Mouse (Mus musculus) layer of hippocampus, postnatal 36 days (tissue): ENCODE measurements around the gene Cacna1a. TPM values are rescaled to one million over a fixed set of nuclear protein-coding genes. Genes with fewer than 3 reads are reported as not detected.

Source experiments
- DNase-seq, 2 experiments: peaks; one replicate each; pipeline ENCODE4 v3.0.0; 2022
- total RNA-seq, 2 experiments: library from RNA; stranded (reverse); gene quantifications; 2 replicates each; pipeline ENCODE4 v1.2.3; 2021

Gene Cacna1a
- total RNA-seq, 2 experiments from 2014 or later: 191 to 224 TPM

DNA sequence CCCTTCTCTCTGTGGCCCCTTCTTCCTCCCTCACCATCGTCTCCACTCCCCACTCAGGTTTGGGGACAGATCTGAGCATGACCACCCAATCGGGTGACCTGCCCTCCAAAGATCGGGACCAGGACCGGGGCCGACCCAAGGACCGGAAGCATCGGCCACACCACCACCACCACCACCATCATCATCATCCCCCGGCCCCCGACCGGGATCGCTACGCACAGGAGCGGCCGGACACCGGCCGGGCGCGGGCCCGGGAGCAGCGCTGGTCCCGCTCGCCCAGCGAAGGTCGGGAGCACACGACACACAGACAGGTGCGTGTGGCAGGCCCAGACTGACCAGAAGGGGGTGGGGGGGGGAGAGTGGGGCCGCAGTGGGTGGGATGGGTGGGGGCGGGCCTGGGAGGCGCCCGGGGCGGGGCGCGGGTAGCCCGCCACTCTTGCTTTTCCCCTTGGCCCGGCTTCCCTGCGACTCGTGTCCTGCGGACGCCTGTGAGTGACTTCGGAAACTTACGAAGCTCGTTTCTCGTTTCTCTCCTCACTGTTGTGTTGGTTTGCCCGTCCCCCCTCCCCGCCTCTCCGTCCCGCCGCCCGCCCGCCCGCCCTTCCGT, 250.4 kb downstream of the Cacna1a start:
- no peak for DNase-seq

DNA sequence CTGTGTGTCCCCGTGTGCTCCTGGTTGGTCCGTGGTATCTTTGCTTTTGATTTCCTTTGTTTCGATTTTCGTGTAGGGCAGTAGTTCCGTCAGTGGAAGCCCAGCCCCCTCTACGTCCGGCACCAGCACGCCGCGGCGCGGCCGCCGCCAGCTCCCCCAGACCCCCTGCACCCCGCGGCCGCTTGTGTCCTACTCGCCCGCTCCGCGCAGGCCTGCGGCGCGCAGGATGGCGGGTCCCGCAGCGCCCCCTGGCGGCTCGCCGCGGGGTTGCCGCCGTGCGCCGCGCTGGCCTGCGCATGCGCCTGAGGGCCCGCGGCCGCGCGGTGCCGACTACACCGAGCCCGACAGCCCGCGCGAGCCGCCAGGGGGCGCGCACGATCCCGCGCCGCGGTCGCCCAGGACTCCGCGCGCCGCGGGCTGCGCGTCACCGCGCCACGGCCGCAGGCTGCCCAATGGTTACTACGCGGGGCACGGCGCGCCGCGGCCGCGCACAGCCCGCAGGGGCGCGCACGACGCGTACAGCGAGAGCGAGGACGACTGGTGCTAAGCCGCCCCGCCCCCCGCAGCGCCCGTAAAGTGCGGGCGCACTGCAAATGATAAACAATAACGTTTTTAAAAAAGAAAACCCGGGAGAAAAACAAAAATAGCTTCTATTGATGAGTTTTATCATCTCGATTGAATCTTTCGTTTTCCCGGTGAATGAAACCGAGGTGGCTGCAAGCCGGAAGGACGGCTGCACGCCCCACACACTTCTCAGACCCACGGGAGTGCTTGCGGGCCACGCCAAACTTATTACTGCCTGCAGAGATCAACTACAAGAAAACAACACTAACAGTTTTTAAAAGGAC, 251.1 kb downstream of the Cacna1a start:
- DNase-seq: peak; percentile 93

DNA sequence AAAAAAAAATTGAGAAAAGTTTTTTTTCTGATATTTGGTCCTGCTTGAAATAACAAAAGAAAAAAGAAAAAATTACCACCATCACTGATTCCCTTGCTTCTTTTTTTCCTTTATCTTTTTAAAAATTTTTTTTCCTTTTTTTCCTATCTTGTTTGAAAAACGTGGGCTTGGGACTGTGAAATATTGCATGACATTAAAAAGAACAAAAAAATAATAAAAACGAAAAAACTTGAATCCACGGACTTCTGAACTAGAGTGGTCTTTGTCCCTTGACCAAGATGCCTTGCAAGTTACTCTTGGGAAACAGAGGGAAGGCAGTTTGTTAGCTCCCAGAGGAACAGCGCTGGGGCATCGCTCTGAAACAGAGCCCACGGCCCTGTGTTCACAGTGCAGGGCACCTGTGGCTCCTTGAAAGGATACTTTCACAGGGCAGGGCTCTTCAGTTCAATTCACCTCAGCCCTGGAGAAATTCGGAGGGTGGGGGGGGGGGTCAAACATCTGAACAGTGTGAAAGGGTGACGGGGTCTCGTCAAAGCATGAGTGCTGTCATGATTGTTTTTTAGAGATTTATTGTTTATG, 251.9 kb downstream of the Cacna1a start:
- no peak for DNase-seq

DNA sequence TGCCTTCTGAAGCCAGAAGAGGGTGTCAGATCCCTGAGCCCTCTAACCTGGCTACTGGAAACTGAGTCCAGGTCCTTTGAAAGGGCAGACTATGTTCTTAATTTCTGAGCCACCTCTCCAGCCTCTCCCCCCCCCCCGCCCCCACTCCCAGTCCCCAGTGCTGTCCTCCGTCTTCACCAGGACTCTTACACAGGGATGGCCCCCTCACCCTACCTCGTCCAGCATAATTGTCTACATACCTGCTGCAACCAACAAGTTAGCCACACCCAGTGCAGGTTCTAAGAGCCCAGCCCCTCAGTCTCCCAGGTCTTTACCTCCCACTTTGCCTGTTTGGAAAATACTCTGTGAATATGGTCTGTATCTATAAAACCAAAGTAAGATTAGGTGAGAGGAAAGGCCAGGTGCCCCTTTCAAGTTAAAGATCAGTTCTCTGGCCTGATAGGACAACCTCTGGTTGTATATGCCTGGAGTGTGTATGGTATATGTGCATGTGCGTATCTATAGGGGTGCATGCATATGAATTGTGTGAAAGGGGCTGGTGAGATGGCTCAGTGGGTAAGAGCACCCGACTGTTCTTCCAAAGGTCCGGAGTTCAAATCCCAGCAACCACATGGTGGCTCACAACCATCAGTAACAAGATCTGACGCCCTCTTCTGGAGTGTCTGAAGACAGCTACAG, 252.5 kb downstream of the Cacna1a start:
- DNase-seq: no peak

DNA sequence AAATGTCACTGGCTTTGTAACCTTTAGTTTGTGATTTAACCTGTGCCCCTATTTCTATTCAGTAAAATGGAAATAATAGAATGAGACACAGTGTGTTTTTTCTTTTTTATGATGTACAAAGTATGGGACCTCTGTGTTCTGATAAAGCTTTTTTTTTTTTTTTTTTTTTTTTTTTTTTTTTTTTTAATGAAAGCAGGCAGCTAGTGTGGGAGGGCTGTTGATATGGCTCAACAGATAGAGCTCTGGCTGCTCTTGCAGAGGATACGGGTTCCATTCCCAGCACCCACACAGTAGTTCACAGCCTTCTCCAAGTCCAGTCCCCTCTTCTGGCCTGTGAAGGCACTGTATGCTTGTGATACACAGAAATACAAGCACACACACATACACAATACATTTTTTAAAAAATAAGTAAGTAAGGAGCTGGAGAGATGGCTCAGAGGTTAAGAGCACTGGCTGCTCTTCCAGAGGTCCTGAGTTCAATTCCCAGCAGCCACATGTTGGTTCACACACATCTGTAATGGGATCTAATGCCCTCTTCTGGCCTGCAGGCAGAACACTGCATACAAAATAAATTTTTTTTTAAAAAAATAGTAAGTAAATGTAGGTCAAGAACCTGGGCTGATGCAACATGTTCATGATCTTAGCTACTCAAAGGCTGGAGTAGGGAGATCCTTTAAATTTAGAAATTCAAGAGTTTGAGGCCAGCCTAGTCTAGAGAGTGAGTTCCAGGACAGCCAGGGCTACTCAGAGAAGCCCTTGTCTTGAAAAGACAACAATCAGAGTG, 253.5 kb downstream of the Cacna1a start:
- DNase-seq: no peak

DNA sequence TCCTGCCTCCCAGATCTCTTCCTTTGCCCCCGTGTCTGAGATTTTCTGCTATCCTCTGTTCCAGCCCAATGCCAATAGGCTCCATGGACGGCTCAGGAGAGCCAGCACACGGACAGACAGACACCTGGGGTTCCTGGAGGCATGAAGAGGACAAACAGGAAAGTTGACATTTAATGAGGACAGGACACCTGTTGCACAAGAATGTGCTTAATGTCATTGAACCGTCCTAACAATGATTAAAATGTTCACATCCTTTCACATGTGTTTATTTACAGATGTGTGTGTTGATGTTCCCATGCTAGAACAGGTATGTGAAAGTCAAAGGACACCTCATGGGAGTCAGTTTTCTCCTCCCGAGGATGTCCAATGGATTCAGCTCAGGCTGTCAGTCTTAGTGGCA, 254.8 kb downstream of the Cacna1a start:
- DNase-seq: no peak

DNA sequence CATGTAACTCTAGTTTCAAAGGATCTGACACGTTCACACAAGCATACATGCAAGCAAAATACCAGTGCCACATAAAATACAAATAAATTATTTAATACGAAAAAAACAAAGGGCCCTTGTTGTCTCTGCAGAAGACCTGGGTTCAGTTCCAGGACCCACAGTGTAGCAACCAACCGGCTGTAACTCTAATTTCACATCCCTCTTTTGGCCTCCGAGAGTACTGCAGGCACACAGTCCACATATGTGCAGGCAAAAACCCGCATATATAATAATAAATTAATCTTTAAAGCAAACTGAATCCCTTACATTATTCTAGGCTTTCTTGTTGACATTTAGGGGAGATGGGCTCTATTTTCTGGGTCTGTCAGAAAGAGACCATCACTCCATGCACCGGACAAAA, 258.6 kb downstream of the Cacna1a start:
- DNase-seq: no peak

DNA sequence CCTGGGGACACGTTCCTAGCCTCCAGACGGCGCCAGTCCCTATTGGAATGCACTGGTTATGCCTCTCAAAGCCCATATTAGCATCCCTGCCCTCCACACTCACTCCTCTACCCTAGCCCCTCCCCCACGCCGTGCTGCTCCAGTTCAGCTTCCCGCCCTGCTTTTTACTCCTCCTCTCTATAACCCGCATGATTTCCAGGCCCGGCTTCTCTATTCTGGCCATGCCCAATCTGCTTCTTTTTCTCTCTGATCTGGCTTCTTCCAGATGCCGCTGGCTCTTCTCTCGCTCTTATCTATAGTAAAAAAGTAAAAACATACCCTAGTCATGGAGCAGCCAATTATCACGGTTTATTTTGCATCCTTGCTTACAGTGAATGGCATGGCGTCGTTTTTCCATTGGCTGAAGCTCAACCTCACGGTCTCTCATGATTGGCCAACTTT, 259.2 kb downstream of the Cacna1a start:
- no peak for DNase-seq

DNA sequence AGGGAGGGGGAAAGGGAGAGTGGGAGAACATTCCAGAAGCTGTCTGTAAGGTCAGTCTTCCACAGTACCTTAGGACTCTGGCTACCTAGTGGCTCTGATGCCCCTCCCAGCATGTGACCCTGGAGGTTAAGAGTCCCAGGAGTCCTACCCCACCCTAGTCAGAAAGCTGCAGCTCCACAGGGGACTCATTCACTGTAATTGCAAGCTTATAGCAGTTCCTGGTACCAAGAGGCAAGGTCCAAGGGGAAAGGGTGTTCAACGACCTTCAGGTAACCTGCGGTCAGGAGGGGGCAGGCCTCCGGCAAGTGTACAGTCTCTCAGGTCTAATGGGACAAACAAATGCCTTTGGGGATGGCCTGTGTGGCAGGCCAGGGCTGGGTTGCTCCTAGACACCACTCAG, 262.0 kb downstream of the Cacna1a start:
- DNase-seq: no peak

DNA sequence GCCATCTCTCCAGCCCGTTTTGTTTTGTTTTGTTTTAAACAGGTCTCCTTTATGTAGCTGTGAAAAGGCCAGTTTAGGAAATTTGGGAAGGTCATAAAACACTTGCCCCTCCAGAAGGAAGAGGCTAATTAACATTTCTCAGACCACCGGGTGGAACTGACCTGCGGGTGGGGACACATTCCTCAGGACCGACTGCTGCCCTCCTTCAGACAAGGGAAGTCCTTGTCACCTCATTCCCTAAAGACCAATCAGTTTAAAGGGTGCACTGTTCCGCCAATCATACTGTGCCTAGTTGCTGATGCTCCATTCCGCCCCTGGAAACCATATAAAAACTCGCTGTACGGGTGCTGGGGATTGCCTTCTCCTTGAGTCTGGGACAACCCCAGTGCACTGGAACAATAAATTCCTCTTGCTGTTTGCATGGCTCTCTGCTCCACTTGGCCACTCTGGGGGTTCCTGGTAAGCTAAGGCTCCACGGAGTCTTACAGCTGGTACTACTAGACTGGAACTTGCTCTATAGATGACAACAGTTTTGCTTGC, 264.9 kb downstream of the Cacna1a start:
- no peak for DNase-seq

DNA sequence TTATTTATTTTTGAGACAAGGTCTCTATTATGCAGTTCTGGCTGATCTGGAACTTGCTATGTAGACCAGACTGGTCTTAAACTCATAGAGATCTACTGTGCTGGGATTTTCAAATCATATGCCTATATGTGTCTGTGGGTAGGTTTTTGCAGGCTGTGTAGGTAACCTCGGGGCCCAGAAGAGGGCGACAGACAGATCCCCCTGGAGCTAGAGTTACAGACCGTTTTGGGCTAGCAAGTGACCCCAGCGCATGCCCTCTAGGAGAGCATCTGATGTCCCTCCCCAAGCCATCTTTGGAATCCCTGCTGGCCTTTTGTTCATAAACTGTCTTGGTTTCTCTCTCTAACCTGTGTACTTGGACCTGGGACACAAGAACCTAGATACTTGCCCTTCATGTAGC, 266.4 kb downstream of the Cacna1a start:
- DNase-seq: no peak

DNA sequence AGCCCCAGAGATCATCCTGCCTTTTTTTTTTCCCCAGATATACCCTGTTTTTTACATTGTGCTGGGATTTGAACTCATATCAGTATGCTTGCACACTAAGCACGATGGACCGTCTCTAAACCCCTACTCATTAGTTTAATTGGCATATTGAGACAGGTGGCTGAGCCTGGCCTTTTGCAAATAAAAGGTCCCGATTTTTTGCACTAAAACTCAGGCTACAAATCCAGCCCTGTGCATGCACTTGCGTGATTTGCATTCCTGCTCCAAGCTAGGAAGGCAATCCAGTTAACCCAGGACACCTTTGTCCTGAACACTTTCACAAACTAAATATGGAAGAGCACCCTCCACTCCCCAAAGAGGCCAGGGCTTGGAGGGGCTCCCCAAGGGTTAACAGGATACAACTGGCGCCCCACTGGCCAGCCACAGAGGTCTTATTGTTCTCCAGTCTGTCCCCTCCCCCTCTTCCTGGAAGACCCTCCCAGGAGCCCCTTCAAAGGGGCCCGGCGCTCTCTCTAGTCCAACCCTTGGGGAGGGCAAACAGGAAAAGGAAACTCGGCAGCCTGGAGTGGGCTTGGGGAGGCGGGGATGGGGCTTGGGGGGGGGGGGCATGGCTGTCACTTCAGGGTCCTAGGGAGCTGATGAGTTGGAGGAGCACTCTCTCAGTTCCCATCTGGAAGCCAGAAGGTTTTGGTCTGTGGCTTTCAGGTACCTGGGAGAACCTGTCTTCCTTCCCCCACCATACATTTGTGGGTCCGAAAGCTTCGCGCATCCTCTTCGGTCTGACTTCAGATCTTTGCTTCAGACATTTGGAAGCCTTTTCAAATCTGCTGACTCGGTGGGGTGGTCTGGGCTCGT, 267.3 kb downstream of the Cacna1a start:
- no peak for DNase-seq

DNA sequence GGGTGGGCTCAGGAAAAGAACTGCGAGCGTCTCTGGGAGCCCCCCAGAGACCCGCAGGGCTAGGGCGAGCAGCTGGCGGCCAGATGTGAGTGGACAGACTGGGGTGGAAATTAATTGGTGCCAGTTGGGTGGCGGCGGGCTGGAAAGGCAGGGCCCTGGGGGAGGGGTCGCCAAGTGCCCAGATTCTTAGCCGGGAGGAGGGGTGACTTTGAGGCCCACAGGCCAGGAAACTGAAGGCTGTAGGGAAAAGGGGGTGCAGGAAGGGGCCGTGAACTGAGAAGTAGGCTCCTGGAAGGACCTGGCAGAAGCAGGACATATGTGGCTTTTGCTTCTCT, 267.9 kb downstream of the Cacna1a start:
- no peak for DNase-seq

DNA sequence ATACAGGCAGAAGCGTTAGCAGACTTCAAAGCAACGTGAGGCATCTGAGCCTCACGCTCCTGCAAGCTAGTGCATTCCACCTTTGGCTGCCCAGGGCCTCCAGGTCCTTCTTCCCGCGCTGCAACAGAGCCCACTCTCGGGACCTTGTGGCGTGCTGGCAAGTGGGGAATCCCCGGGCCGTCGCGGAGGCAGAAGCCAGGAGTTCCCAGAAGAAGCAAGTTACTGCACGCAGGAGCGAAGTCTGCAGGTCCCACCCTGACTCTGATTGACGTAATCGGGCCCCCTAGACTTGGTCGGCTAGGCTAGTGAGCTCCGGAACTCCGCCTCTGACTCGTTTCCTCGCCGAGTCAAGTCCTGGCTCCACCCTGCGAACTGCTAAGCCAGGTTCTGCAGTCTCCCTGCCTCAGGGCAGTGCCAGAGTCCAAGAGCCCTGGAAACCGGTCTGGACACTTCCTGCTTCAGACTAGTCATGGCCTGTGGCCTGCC, 268.4 kb downstream of the Cacna1a start:
- no peak for DNase-seq

DNA sequence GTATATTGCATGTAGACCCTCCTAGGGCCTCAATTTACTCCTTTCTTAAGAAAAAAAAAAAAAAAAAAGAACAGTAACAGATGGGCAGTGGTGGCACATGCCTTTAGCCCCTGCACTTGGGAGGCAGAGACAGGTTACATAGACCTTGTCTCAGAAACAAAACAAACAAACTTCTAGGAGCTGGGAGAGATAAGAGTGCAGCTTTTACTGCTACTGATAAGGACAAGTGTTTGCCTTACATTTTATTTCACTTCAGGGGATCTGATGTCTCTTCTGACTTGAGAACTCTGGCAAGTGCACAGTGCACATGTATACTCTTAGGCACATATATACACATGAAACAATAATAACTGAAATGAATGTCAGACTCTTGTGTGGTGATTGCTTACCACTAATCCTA, 269.0 kb downstream of the Cacna1a start:
- no peak for DNase-seq

DNA sequence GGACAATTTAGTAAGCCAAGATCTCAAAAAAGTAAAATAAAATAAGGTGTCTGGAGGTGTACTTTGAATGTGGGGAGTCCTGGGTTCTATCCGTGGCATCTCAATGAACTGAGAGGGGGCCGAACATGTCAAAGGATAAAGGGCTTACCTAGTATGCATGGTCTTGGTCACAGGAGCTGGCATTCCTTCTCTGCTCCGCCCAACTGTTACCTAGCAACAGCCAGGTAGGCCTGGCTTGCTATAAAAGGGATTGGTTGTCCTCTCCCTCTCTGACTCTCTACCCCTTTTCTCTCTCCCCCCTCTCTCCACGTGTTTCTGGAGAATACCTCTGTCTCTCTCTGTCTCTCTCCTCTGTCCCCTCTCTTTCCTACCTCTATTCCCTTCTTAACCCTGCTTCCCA, 269.4 kb downstream of the Cacna1a start:
- no peak for DNase-seq

DNA sequence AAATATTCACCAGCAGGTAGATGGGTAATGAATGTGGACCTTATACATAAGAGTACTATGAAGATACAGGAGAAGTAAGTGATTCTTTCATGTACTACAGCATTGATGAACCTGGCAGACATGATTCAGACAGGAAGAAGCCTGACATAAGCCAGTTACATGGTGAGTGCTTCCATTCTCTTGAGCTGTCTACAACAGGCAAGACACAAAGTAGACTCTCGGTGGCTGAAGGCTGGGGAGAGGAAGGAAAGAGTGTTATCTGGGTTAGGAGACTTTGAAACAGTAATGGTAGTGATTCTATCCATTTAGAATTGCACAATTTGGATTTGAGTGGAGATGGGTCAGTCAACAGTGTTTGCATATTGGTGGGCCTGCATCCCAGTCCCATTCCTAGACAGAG, 270.7 kb downstream of the Cacna1a start:
- no peak for DNase-seq

DNA sequence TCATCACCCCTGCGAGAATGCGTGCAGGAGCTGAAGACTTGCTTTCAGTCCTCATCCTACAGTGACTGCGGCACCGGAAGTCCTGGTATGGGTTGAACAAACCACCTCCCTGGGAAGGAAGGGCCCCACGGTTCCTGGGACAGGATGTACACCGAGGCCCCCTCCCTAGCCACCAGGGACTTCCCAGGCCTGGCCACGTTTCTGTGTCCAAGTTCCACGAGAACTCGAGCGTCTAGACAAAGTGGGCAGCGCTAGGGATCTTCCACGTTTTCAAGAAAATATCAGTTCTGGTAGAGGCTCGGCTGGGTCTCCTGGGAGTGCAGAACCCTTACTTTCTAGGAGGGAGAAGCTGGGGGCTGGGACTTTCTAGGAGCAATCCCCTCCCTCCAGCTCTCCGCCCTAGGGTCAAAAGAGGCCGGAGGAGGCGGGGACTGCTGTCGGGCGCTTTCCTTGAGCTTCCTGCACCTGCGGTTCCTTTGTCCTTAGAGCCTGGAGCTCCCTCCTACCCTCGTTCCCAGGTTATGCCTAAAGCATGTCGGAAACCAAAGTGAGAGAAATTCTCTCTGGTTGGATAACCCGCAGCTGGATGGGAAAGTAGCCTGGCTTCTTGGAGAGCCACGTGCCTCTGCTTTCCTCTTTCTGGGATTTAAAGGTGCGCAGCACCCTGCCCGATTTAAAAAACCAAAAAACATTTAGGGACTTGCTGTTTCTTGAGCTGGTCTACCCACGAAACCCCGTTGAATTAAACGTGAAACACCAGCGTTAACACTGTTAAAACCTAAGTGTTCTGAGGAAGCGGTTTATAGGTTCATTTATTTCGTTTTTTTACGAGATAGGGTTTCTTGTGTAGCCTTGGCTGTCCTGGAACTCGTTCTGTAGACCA, 271.9 kb downstream of the Cacna1a start:
- DNase-seq: no peak

DNA sequence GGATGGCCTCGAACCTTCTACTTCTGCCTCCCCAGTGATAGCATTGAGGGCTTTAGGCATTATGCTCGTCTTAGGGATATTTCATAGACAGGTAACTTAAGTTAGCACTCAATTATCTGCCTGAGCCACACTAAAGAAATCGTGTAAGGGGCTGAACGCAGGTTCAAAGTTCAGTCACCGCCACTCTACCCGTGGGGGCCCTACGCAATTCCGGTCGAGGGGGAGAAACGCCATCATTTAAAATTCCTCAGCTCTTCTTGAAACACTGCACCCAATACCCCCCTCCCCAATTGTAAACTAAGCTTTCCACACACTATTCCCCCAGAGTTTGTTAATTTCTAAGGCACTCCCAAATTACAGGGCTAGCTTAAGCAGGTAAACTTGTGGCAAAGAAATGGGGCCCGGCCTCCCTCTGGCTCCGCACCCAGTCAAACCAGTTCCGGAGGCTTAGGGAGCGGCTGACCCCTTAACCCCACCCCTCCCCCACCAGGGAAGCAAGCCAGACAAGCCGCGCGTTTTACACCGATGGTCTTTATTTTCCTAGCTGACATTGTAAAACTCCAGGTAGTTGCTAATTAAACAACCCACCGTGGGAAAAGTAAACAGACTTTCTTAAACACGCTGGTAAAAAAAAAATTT, 272.7 kb downstream of the Cacna1a start:
- DNase-seq: no peak

DNA sequence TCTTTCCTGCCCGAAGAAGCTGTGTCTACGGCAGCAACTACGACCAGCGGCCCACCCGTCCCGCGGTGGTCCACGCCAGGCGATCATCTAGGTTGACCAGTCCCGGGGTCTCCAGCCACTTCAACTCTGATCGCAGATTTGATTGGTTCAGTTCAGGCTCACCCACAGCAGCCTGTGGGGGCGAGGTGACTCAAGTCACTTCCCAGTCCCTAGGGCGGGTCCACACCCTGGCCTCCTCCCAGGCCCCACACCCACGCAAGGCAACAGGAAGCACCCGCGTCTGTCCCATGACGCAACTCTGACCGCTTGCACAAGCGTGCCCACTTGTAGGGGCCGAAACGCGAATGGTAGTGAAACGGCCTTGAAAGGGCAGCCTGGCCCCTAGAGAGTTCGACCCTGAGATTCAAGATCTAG, 273.2 kb downstream of the Cacna1a start:
- DNase-seq: no peak
